Mouse (Mus musculus) megakaryocyte, embryonic 14.5 days (primary cell): ENCODE measurements at regions not wholly inside any gene's neighbourhood (a gene's known extent, or its start where the extent isn't known, plus 50 kb on each side); places are given as distances from the start of the nearest gene placed in this dataset.
A peak's percentile ranks its signal among the peaks of the same experiment; 100 is the strongest.

ENCODE experiments used
- H3K27me3 ChIP-seq: replicated peaks from 2 replicates; pipeline ENCODE3; 2012; ENCODE audit warnings: inconsistent platforms
- H3K36me3 ChIP-seq: replicated peaks from 2 replicates; pipeline ENCODE3; 2012; ENCODE audit warnings: low read length, inconsistent platforms, mixed read lengths
- H3K4me1 ChIP-seq: 2 replicates; pipeline ENCODE4 v1.6.1; 2012; ENCODE audit warnings: inconsistent platforms
- H3K4me3 ChIP-seq: replicated peaks from 2 replicates; pipeline ENCODE3; 2012; ENCODE audit warnings: moderate library complexity, mild to moderate bottlenecking, inconsistent platforms
- H3K9me3 ChIP-seq: 2 replicates; pipeline ENCODE4 v1.6.1; 2012; ENCODE audit warnings: inconsistent platforms
- FLI1 ChIP-seq: IDR thresholded peaks from 2 replicates; pipeline ENCODE4 v1.6.1; 2012; ENCODE audit warnings: low read length, inconsistent platforms, mixed read lengths
- GATA1 ChIP-seq: IDR thresholded peaks from 3 replicates; pipeline ENCODE4 v1.6.1; 2012; ENCODE audit warnings: mixed read lengths, low read length, inconsistent platforms, borderline replicate concordance

GRCm38 (mm10) chr4:32074399-32075296, 110.8 kb downstream of the Map3k7 start:
- H3K4me1 ChIP-seq, result no peaks in the 10 kb centered on the region
- TF ChIP-seq GATA1, result no peak
- no peak for TF ChIP-seq FLI1
- no peaks in the 10 kb centered on the region for H3K36me3 ChIP-seq
- H3K9me3 ChIP-seq, result peaks cover 3% of the 10 kb centered on the region; the same call in 1 of the 2 replicates
- H3K4me3 ChIP-seq, result no peak overlapping the region
- peaks cover 6% of the 10 kb centered on the region for H3K27me3 ChIP-seq

DNA sequence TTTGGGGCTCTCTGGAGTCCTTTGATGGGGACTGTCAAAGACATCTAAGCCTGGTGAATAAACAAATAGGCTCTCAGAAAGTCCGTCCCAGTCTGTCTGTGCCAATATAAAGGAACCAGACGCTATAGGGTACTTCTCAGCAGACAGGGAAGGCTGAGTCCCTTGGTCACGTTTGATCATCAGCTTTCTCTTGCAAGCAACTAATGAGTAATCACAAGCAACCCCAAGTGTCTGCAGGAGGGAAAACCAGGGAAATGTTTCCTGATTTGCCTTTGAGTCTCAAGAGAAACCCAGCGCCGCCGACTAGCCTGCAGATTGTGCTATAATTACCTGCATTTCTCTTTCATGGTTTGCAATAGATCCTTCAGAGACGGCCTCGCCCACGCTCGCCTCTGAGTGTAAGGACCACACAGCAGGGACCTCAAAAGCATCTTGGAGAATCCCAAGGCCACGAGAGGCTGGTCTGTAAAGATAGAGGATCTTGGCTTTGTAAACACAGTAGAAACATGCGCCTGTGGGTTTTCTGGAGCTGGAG, 112.6 kb downstream of the Map3k7 start:
- Histone ChIP-seq H3K27me3 (peaks cover 6% of the 10 kb centered on the region), H3K9me3 (no peaks in the 10 kb centered on the region), H3K36me3 (no peaks in the 10 kb centered on the region), H3K4me3 (no peak overlapping the region), H3K4me1 (no peaks in the 10 kb centered on the region)
- TF ChIP-seq GATA1 (no peak), FLI1 (no peak)

DNA sequence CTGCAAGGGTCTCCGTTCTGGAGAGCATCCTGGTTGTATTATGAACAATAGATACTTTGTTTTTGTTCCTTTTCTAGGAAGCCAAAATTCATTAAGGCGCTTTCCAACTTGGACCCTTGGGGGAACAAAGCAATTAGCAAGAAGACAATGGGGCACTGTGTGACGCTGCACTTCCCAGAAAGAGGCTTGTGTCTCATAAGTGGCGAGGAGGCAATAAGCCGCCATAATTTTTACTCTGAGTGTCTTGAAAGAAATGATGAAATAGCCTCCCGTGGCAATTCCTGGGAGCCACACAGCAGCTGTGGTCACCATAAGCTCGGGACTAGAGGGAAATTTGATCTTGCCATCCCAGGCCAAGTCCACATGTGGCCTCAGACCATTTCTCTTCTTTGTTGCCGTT, 119.6 kb downstream of the Map3k7 start:
- Histone ChIP-seq H3K27me3 (peaks cover 12% of the 10 kb centered on the region), H3K4me1 (no peaks in the 10 kb centered on the region), H3K9me3 (no peaks in the 10 kb centered on the region), H3K4me3 (no peak overlapping the region), H3K36me3 (no peaks in the 10 kb centered on the region)
- TF ChIP-seq FLI1, result no peak
- no peak for TF ChIP-seq GATA1

- peaks cover 8% of the 10 kb centered on the region for H3K27me3 ChIP-seq
- H3K9me3 ChIP-seq, result no peaks in the 10 kb centered on the region
- H3K36me3 ChIP-seq, result no peaks in the 10 kb centered on the region
- H3K4me1 ChIP-seq, result no peaks in the 10 kb centered on the region
- no peak overlapping the region for H3K4me3 ChIP-seq
- TF ChIP-seq GATA1, result no peak
- no peak for TF ChIP-seq FLI1
Measured at GRCm38 (mm10) chr4:32084250-32084869, 120.5 kb downstream of the Map3k7 start.

- H3K9me3 ChIP-seq, result no peaks in the 10 kb centered on the region
- H3K4me3 ChIP-seq, result no peak overlapping the region
- no peaks in the 10 kb centered on the region for H3K4me1 ChIP-seq
- TF ChIP-seq FLI1 (no peak), GATA1 (no peak)
- H3K36me3 ChIP-seq, result no peaks in the 10 kb centered on the region
- H3K27me3 ChIP-seq, result peaks cover 8% of the 10 kb centered on the region
Measured at GRCm38 (mm10) chr4:32085040-32085439, 121.1 kb downstream of the Map3k7 start.

- H3K27me3 ChIP-seq, result peaks cover 12% of the 10 kb centered on the region
- H3K36me3 ChIP-seq, result no peaks in the 10 kb centered on the region
- H3K4me3 ChIP-seq, result no peak overlapping the region
- peaks cover 6% of the 10 kb centered on the region; the same call in 1 of the 2 replicates for H3K9me3 ChIP-seq
- no peaks in the 10 kb centered on the region for H3K4me1 ChIP-seq
- TF ChIP-seq FLI1 (no peak), GATA1 (no peak)
Measured at GRCm38 (mm10) chr4:32091086-32091485, 127.2 kb downstream of the Map3k7 start.

DNA sequence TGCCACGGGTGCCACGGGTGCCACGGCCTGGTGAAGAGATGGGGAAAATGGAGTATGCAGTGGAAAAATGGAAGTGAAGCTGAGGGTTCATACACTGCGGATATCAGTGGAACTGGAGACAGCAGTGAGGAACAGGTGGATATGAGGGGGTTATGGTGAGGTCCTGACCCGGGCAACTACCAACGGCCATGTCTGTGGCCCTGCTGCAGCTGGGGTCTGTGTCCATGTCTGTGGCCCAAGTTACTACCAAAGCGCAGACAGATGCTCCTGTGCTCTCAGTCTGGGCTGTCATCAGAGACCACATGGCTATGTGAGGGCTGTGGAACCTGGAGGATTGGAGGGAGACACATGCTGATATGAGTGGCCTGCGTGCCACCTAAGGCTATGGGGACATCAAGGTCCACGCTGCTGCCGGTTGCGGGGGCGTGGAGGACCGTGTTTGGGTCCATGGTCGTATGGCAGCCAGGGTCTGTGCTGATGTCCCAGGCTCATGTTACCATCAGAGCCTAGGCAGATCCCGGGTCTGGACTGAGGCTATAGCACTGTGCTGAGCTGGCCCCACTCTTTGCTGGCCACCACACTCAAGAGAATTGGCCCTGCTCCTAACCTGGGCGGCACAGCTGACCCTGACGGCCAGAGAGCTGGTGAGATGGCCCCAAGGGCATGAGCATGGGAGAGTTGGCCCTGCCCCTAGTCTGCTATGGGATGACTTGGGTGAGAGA, 128.6 kb downstream of the Map3k7 start:
- no peaks in the 10 kb centered on the region for H3K4me1 ChIP-seq
- H3K4me3 ChIP-seq, result no peak overlapping the region
- peaks cover 6% of the 10 kb centered on the region; the same call in 1 of the 2 replicates for H3K9me3 ChIP-seq
- H3K27me3 ChIP-seq, result peaks cover 9% of the 10 kb centered on the region
- TF ChIP-seq FLI1 (no peak), GATA1 (no peak)
- H3K36me3 ChIP-seq, result no peaks in the 10 kb centered on the region

GRCm38 (mm10) chr4:32098233-32098632, 134.3 kb downstream of the Map3k7 start:
- TF ChIP-seq FLI1 (no peak), GATA1 (no peak)

DNA sequence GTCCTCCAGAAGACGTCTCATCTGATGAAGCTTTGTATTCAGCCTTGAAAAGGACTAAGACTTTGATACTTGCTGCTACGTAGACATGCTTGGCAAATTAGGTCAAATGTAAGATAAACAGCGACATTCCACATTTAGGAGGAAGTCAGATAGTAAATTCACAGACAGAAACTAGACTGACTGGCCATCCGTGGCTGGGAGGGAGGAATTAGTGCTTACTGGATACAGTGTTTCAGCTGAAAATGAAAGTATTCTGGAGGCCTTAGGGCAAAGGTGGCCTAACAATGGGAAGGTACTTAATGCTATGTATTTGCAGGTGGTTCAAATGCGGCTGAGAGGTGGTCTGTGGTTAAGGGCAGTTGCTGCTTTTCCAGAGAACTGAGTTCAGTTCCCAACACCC, 137.1 kb downstream of the Map3k7 start:
- H3K9me3 ChIP-seq, result no peaks in the 10 kb centered on the region
- peaks cover 9% of the 10 kb centered on the region for H3K4me1 ChIP-seq
- H3K27me3 ChIP-seq, result peaks cover 5% of the 10 kb centered on the region
- no peaks in the 10 kb centered on the region for H3K36me3 ChIP-seq
- TF ChIP-seq FLI1, result no peak
- H3K4me3 ChIP-seq, result peak overlapping the region; percentile 7

More at GRCm38 (mm10) chr4:32098233-32098632, 134.3 kb downstream of the Map3k7 start:
- Histone ChIP-seq H3K36me3 (no peaks in the 10 kb centered on the region), H3K4me1 (peaks cover 9% of the 10 kb centered on the region), H3K27me3 (peaks cover 2% of the 10 kb centered on the region), H3K9me3 (no peaks in the 10 kb centered on the region), H3K4me3 (no peak overlapping the region)

DNA sequence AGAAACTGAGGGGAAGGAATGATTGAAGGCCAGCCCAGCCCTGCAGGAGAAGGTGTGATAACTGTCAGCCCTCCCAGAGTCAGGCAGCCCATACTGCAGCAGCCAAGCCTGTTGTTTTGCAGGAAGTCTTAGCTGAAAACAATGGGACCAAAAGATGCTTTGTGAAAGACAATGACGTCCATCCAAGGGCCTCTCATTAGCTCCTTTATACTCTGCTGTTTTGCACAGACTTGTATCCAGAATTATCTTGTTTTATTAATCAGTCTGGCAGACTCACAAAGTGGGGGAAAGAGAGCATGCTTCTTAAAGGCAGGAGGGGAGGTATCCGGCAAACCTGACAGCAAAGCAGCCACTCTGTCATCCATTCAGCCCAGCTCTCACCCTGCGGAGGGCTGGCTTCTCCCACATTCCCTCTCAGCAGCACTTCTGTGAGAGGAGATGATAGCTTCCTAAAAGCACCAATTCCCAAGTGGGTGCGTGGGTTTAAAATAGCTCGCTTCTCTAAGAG, 131.9 kb upstream of the Bach2 start:
- TF ChIP-seq GATA1, result no peak
- no peak for TF ChIP-seq FLI1
- H3K4me1 ChIP-seq, result peaks cover 5% of the 10 kb centered on the region; the same call in 1 of the 2 replicates

More for the DNA sequence above, 131.9 kb upstream of the Bach2 start:
- peaks cover 5% of the 10 kb centered on the region for H3K27me3 ChIP-seq
- no peaks in the 10 kb centered on the region for H3K36me3 ChIP-seq
- H3K9me3 ChIP-seq, result no peaks in the 10 kb centered on the region
- no peak overlapping the region for H3K4me3 ChIP-seq
